Mouse (Mus musculus) E14TG2a.4 (cell line): Measurements from ENCODE around the gene Magi1.
A peak's percentile ranks its signal among the peaks of the same experiment; 100 is the strongest.

Source experiments
- H3K27me3 ChIP-seq: 2 replicates; pipeline ENCODE4 v1.6.1; 2014; ENCODE audit warnings: low read length, control low read depth; ENCODE audit not compliant: insufficient read depth
- H3K36me3 ChIP-seq: 2 replicates; pipeline ENCODE4 v1.6.1; 2014; ENCODE audit warnings: low read length, control low read depth; ENCODE audit not compliant: insufficient read depth
- H3K4me1 ChIP-seq: replicated peaks from 2 replicates; pipeline ENCODE4 v1.6.1; 2014; ENCODE audit warnings: low read depth, low read length, control low read depth
- H3K4me3 ChIP-seq: replicated peaks from 2 replicates; pipeline ENCODE4 v1.5.1; 2014; ENCODE audit warnings: mild to moderate bottlenecking, low read length
- H3K9me3 ChIP-seq: 2 replicates; pipeline ENCODE4 v1.6.1; 2014; ENCODE audit warnings: low read length, control low read depth
- CTCF ChIP-seq: conservative IDR thresholded peaks from 2 replicates; pipeline ENCODE4 v1.5.1; 2014; ENCODE audit warnings: low read length
- NANOG ChIP-seq: IDR thresholded peaks from 2 replicates; pipeline ENCODE4 v1.6.1; 2014; ENCODE audit warnings: borderline replicate concordance, low read length, mixed read lengths
- POU5F1 ChIP-seq: IDR thresholded peaks from 2 replicates; pipeline ENCODE4 v1.6.1; 2014; ENCODE audit warnings: low read length, borderline replicate concordance

Magi1 gene

DNA sequence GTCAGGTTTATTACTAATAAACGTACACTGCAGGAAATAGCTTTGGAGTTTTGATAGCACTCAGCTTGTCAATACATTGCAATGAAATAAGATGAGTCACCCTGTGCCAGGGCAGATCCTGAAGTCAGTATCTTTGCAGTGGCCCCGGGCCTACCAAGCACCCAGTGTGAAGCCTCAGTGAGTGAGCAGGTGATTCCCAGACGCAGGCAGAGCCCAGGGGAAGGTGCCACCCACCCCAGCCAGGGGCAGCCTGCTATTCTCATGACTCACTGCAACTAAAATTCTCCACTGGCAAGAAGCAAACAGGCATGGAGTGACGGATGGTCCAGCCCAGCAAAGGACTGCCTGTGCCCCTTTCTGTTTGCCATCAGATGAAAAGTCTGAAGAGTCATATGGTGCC is 347.9 kb downstream of the Magi1 start:
- peaks cover 8% of the 10 kb centered on the region; the same call in 1 of the 2 replicates for H3K4me1 ChIP-seq
- no peaks in the 10 kb centered on the region for H3K36me3 ChIP-seq
- H3K27me3 ChIP-seq = no peaks in the 10 kb centered on the region
- no peaks in the 10 kb centered on the region for H3K9me3 ChIP-seq
- H3K4me3 ChIP-seq = no peak overlapping the region
- TF ChIP-seq POU5F1 = no peak
- TF ChIP-seq CTCF = no peak
- TF ChIP-seq NANOG = no peak

DNA sequence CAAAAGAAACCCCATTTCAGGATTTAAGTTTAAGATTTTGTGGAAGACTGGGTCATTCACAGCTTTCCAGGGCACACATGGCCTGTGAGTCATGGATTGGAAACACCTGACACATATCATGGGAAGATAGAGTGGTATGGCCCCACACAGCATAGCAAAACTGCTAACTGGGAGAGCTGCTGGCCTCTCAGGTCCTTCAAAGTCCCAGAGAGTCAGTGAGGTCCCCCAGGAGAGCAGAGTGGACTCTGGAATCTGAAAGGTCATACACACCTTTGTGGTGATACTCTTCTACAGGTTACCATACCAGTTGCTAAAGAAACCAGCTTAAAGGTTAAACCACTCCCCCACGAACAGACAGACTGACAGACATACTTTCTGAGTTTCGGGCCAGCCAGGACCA is 349.0 kb downstream of the Magi1 start:
- Histone ChIP-seq H3K4me3 (no peak overlapping the region), H3K9me3 (no peaks in the 10 kb centered on the region), H3K27me3 (no peaks in the 10 kb centered on the region), H3K4me1 (peaks cover 8% of the 10 kb centered on the region; the same call in 1 of the 2 replicates), H3K36me3 (no peaks in the 10 kb centered on the region)
- TF ChIP-seq NANOG = no peak
- TF ChIP-seq POU5F1 = no peak
- no peak for TF ChIP-seq CTCF

DNA sequence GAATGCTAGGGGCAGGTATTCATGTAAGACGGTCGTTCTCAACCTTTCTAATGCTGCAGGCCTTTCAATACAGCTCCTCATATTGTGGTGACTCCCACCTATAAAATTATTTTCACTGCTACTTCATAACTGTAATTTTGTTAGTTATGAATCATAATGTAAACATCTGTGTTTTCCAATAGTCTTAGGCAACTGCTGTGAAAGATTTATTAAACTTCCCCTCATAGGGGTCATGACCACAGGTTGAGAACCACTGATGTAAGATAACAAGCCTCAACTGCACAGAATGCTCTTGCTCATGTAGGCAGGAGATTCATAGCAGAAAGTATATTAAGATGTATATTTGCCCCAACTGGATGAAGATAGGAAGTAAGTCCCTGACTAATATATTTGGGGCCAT is 359.1 kb downstream of the Magi1 start:
- TF ChIP-seq NANOG (no peak), CTCF (no peak), POU5F1 (no peak)
- Histone ChIP-seq H3K27me3 (no peaks in the 10 kb centered on the region), H3K9me3 (no peaks in the 10 kb centered on the region), H3K4me1 (peaks cover 24% of the 10 kb centered on the region), H3K36me3 (no peaks in the 10 kb centered on the region), H3K4me3 (no peak overlapping the region)

DNA sequence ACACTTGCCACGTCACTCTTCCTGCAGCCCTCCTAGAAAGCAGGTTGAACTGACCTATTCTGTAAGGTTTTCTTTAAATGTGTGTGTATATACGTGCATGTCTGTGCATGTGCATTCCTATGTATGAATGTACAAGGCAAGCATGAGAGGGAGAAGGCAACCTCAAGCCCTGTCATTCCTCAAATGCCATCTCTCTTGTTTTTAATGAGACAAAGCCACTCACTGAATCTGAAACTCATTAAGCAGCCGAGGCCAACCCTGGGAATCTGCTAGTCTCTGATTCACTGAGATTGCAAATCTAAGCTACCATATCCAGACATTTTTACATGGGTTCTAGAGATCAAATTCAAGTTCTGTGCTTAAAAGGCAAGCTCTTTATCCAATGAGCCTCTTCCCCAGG is 359.7 kb downstream of the Magi1 start:
- no peaks in the 10 kb centered on the region for H3K27me3 ChIP-seq
- no peaks in the 10 kb centered on the region for H3K9me3 ChIP-seq
- H3K4me1 ChIP-seq = peaks cover 24% of the 10 kb centered on the region
- no peaks in the 10 kb centered on the region for H3K36me3 ChIP-seq
- no peak overlapping the region for H3K4me3 ChIP-seq
- TF ChIP-seq POU5F1 = no peak
- no peak for TF ChIP-seq NANOG
- TF ChIP-seq CTCF = no peak

DNA sequence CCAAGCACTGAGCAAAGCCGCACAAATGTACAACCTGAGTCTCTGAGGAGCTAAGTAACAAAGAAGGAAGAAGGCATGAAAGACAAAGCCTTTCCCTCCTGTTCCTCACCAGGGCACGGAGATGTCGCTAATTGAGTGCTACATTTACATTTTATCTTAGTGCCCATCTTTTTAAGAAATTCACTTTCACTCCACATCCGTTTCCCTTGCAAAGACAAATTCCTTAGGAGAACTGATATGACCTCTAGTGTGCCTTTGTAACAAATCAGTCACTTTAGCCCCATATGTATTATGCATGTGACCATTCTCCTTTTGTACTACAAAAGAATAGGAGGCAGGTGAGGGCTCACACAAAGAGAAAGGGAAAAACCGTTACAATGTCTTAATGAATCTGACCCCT is 360.4 kb downstream of the Magi1 start:
- Histone ChIP-seq H3K27me3 (no peaks in the 10 kb centered on the region), H3K4me1 (peaks cover 24% of the 10 kb centered on the region), H3K4me3 (no peak overlapping the region), H3K36me3 (no peaks in the 10 kb centered on the region), H3K9me3 (no peaks in the 10 kb centered on the region)
- TF ChIP-seq NANOG = no peak
- TF ChIP-seq POU5F1 = no peak
- TF ChIP-seq CTCF = no peak

DNA sequence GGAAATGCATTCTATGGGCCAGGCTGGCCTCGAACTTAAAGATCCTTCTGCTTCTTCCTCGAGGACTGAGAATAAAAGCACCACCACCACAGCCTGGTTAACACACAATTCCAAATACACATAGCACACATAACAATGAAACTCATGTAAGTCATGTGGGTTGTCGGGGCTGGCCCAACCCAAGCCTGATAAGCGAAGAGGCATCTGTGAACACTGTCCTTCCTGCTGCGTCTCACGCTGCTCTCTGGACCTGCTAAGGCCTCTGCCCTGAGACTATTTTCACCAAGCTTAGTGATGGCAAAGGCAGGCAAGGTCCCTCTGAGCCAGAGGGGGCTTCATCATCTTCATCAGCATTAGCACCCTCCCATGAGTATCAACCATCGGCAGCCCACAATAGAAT is 360.8 kb downstream of the Magi1 start:
- no peak for TF ChIP-seq NANOG
- Histone ChIP-seq H3K36me3 (no peaks in the 10 kb centered on the region), H3K9me3 (no peaks in the 10 kb centered on the region), H3K27me3 (no peaks in the 10 kb centered on the region), H3K4me3 (no peak overlapping the region), H3K4me1 (peaks cover 24% of the 10 kb centered on the region)

DNA sequence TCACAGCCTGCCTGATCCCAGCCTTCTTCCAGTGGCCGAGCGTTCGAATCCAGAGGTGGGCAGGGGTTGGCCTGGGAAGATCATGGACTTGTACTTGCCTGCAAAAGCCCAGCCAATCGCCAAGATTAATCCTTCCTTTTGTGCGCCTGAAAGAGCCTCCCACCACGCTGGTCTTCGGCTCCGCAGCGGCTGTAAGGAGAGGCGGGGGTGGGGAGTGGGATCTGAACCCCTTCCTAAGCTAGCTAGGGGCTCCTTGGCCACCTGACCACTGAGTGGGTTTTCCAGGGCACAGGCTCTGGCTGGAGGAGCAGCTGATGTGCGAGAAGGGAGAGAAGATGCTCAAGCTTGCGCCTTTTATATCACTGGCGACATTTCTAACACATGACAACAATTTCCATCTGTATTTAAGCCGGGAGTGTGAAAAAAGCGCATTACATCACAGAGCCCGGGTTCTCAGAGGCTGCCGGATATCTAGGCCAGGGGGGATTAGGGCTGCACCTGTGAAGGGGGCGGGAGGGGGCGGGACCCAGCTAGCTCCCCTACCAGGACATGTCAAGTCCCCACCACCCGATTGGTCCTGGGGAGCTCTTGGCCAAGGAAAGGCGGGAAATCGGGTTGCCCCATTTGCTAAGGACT is 370.4 kb downstream of the Magi1 start:
- H3K4me3 ChIP-seq = peak overlapping the region; percentile 81
- no peaks in the 10 kb centered on the region for H3K36me3 ChIP-seq
- TF ChIP-seq NANOG = no peak
- no peak for TF ChIP-seq POU5F1
- no peak for TF ChIP-seq CTCF
- no peaks in the 10 kb centered on the region for H3K27me3 ChIP-seq
- H3K4me1 ChIP-seq = peaks cover 49% of the 10 kb centered on the region
- H3K9me3 ChIP-seq = no peaks in the 10 kb centered on the region

DNA sequence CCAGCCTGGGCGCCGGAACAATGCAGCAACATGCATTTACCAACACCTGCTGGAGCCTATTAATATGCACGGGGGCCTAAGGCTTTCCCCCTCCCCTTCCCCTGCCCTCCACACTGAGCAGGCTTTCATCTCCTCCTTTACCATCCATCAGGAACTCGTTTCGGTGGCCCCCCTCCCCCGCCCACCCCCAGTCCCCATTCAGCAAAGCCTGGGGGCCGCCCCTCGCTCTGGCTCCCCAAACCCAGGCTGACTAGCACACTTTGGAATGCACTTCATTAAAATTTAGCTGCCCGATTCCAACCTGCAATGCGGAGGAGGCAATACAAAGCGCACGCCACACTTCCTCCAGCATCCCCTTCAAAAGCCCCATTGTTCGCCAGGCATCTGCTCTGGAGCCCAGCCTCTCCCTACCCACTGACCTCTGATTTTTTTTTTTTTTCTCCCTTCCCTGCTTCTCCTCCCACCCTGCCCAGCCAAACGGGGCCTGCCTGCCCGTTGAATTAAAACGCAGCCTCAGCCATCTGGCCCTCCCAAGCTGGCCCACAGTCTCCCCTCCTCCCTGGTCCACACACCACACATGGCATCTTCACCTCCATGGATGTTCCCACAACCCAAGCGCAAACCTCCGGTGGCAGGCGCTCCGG is 371.0 kb downstream of the Magi1 start:
- H3K4me1 ChIP-seq = peaks cover 49% of the 10 kb centered on the region
- peak overlapping the region; percentile 81 for H3K4me3 ChIP-seq
- no peaks in the 10 kb centered on the region for H3K36me3 ChIP-seq
- no peaks in the 10 kb centered on the region for H3K9me3 ChIP-seq
- H3K27me3 ChIP-seq = no peaks in the 10 kb centered on the region
- TF ChIP-seq POU5F1 (no peak), NANOG (no peak), CTCF (no peak)

DNA sequence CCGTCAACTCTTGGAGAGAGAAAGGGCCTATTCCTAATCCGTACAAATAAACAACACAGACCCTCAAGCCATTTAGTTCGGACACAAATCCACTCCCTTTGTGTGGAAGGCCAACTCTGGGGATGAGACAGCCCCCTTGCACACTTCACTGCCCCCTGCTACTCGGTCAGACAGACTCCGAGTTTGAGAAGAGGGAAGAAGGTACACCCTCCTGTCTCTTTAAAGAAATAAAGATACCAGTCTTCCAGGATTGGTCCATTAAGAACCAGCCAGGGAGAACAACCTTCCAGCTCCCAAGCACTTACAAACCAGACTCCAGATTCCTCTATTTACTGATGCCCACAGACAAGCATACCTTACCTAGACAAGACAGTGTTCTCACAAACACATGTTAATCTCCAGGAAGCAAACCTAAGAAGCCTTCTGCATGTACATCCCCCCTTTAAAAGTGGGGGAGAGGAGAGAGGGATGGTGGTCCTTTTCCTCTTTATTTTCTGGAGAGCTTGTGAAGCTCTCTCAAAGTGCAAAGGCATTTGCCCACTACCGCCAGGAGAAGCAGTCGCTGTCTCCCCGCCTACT is 371.6 kb downstream of the Magi1 start:
- Histone ChIP-seq H3K9me3 (no peaks in the 10 kb centered on the region), H3K27me3 (no peaks in the 10 kb centered on the region), H3K4me1 (peaks cover 49% of the 10 kb centered on the region), H3K36me3 (no peaks in the 10 kb centered on the region), H3K4me3 (peak overlapping the region; percentile 81)
- no peak for TF ChIP-seq NANOG
- TF ChIP-seq POU5F1 = no peak
- TF ChIP-seq CTCF = no peak
